Mouse (Mus musculus) stomach, embryonic 14.5 days (tissue): ENCODE results near the gene Tex30. TPM values are rescaled to one million over a fixed set of nuclear protein-coding genes. Genes with fewer than 3 reads are reported as not detected.

Experiments
- ATAC-seq: fragments of 200-750 bp; cut with Nextera tagmentation; 2 replicates; pipeline ENCODE4 v1.8.0; 2017; ENCODE audit warnings: low read depth, moderate TSS enrichment; ENCODE audit not compliant: insufficient number of reproducible peaks, insufficient read depth, low FRiP score
- H3K27ac ChIP-seq: fragments of 300-500 bp; sonication (generic); 2 replicates; pipeline ENCODE4 v1.5.1; 2014; ENCODE audit warnings: mild to moderate bottlenecking, low read length, moderate library complexity, mixed read lengths
- H3K27me3 ChIP-seq: fragments of 300-500 bp; sonication (generic); 2 replicates; pipeline ENCODE4 v1.6.1; 2014; ENCODE audit warnings: low read length, control low read depth, mixed read lengths; ENCODE audit not compliant: control insufficient read depth, insufficient read depth
- H3K36me3 ChIP-seq: fragments of 300-500 bp; sonication (generic); 2 replicates; pipeline ENCODE4 v1.6.1; 2014; ENCODE audit warnings: mild to moderate bottlenecking, control low read depth, low read length, moderate library complexity, mixed read lengths; ENCODE audit not compliant: control insufficient read depth, insufficient read depth
- H3K4me1 ChIP-seq: fragments of 300-500 bp; sonication (generic); 2 replicates; pipeline ENCODE4 v1.6.1; 2014; ENCODE audit warnings: low read length, control low read depth, mixed read lengths; ENCODE audit not compliant: control insufficient read depth, insufficient read depth
- H3K4me2 ChIP-seq: fragments of 300-500 bp; sonication (generic); replicated peaks from 2 replicates; pipeline ENCODE4 v1.6.1; 2014; ENCODE audit warnings: low read depth, low read length, control low read depth
- H3K4me3 ChIP-seq: fragments of 300-500 bp; sonication (generic); 2 replicates; pipeline ENCODE4 v1.5.1; 2014; ENCODE audit warnings: low read depth, low read length, control low read depth
- H3K9ac ChIP-seq: fragments of 300-500 bp; sonication (generic); replicated peaks from 2 replicates; pipeline ENCODE4 v1.6.1; 2014; ENCODE audit warnings: low read depth, mild to moderate bottlenecking, control low read depth, low read length, moderate library complexity, mixed read lengths
- H3K9me3 ChIP-seq: fragments of 300-500 bp; sonication (generic); 2 replicates; pipeline ENCODE4 v1.6.1; 2016; ENCODE audit warnings: low read depth, low read length, control low read depth; ENCODE audit not compliant: control insufficient read depth
- WGBS: fragments of 180-500 bp; shearing (Covaris S2); extraction: QIAGEN DNeasy Blood & Tissue Kit; methylation state at CpG from one replicate; pipeline ENCODE4 v1.1.7; 2014; 5-methylcytosine and 5-hydroxymethylcytosine counted together
- polyA plus RNA-seq: library from polyadenylated mRNA; unstranded; fragments of >200 nt; fragmentation: Nextera tagmentation; extraction: Ambion mirVana; gene quantifications from 2 replicates; pipeline ENCODE4 v1.2.1, GENCODE M21; 2014

The Tex30 gene
- polyA plus RNA-seq, result 73.4 and 77.6 TPM in 2 replicates

- H3K27ac ChIP-seq, result peak within 1 kb of the TSS; percentile 87
- peak within 1 kb of the TSS; percentile 62 for H3K4me2 ChIP-seq
- peak within 1 kb of the TSS; percentile 64 for H3K9ac ChIP-seq
- 0 out of 2 replicates have a peak, but pooled peaks cover 4% of the 10 kb centered on the region for H3K4me1 ChIP-seq
- no peaks in the 10 kb centered on the region for H3K9me3 ChIP-seq
- peaks cover 9% of the 10 kb centered on the region for H3K36me3 ChIP-seq
- H3K27me3 ChIP-seq, result no peaks in the 10 kb centered on the region
- peak within 1 kb of the TSS; percentile 76 for H3K4me3 ChIP-seq
- peak; percentile 98 for ATAC-seq
- under 1% methylated on average over 51 of the region's 55 CpGs for WGBS
Observed at GRCm38 (mm10) chr1:44102259-44102717, at the start of gene Tex30. Gene Tex30, minus strand, starts transcription at chr1:44102441.

GRCm38 (mm10) chr1:44148706-44149105, 46.5 kb upstream of the Tex30 start:
- 21% methylated on average over 6 of the region's 6 CpGs for WGBS
- Histone ChIP-seq H3K27me3 (no peaks in the 10 kb centered on the region), H3K4me3 (peak overlapping the region; percentile 82), H3K9me3 (no peaks in the 10 kb centered on the region), H3K4me2 (peak overlapping the region; percentile 67), H3K36me3 (peaks cover 4% of the 10 kb centered on the region; the same call in 1 of the 2 replicates), H3K4me1 (peaks cover 4% of the 10 kb centered on the region; the same call in 1 of the 2 replicates), H3K27ac (no peak overlapping the region), H3K9ac (peak overlapping the region; percentile 85)
- no peak for ATAC-seq

DNA sequence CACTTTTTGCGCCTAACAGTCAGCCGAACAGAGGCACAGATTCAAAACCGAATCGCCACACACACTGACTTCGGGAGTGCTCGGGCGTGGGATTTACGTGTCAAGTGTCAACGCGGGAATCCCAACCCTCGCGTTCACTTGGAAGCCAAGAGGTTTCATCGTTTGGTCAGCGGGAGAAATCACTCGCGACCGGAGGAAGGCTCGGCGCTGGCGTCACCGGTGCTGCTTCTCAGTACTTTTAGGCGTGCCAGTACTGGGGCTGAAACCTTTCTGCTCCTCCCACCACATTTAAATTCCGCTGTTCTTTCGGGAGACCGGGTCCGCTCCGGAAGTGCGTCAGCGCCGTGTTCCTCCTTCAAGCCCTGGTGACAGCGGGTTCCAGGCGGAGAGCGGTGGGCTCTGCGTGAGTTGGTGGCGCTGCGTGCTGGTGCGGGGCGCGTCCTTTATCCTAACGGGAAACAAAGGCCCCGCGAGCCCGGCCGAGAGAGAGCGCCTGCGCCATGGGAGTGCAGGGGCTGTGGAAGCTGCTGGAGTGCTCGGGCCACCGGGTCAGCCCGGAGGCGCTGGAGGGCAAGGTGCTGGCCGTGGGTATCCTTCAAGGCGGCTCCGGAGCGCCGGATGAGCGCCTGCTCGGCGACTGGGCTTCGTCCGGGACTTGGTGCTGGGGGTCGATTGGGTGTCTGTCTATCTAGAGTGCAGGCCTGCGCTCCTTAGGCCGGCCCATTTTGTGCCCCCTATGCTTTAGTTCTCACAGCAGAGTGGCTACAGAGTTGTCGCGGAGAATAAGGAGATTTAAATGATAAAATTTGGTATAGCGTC, 45.5 kb upstream of the Tex30 start, which contains the start of gene Ercc5:
Ercc5 (plus strand) TSS at position 182 of the 819 bp plus-strand sequence.
- Histone ChIP-seq H3K9ac (peak within 1 kb of the TSS; percentile 85), H3K27ac (peak within 1 kb of the TSS; percentile 95), H3K27me3 (no peaks in the 10 kb centered on the region), H3K4me3 (peak within 1 kb of the TSS; percentile 82), H3K4me2 (peak within 1 kb of the TSS; percentile 67), H3K36me3 (peaks cover 12% of the 10 kb centered on the region), H3K9me3 (no peaks in the 10 kb centered on the region), H3K4me1 (peaks cover 4% of the 10 kb centered on the region; the same call in 1 of the 2 replicates)
- ATAC-seq, result peak; percentile 94
- WGBS, result under 1% methylated on average over 66 of the region's 66 CpGs

DNA sequence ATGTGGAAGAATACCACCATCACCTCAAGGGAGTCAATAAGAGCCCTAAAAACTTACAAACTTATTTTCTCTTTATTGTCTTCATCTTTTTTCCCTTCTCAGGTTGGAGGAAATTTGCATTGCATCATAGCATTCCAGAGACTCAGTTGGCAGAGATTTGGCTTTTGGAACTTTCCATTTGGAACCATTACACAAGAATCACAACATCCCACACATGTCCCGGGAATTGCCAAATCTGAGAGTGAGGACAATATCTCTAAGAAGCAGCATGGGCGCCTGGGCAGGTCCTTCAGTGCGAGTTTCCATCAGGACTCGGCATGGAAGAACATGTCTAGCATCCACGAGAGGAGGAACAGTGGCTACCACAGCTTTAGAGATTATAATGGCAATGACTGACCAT, 40.5 kb upstream of the Tex30 start:
- Histone ChIP-seq H3K27ac (no peak overlapping the region), H3K9ac (no peak overlapping the region), H3K4me2 (no peak overlapping the region), H3K4me3 (no peak overlapping the region), H3K27me3 (no peaks in the 10 kb centered on the region), H3K9me3 (no peaks in the 10 kb centered on the region), H3K4me1 (no peaks in the 10 kb centered on the region), H3K36me3 (peaks cover 30% of the 10 kb centered on the region)
- no peak for ATAC-seq
- 89% methylated on average over 5 of the region's 5 CpGs for WGBS

DNA sequence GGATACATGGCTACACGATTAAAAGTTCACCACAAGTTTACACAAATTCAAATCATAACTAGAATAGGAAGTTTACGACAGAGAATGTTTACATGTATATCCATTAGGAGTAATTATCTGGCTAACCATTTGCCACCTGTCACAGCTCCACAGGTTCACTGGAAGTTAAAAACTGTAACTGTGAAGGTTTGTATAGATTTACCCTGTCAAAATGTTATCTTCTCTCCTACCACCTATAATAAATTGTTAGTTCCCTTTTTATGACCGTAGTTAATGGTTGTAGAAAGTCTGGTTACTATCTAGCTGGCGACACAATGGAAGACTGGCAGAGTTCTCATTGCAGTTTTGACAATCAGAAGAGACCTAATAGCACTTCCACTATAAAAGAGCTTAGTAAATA, 38.0 kb upstream of the Tex30 start:
- 34% methylated on average over 4 of the region's 4 CpGs for WGBS
- Histone ChIP-seq H3K9me3 (no peaks in the 10 kb centered on the region), H3K27me3 (no peaks in the 10 kb centered on the region), H3K4me3 (no peak overlapping the region), H3K4me1 (no peaks in the 10 kb centered on the region), H3K27ac (no peak overlapping the region), H3K9ac (no peak overlapping the region), H3K36me3 (peaks cover 38% of the 10 kb centered on the region), H3K4me2 (no peak overlapping the region)
- no peak for ATAC-seq

GRCm38 (mm10) chr1:44129929-44130581, 27.8 kb upstream of the Tex30 start:
- Histone ChIP-seq H3K4me2 (no peak overlapping the region), H3K36me3 (peaks cover 11% of the 10 kb centered on the region), H3K9me3 (no peaks in the 10 kb centered on the region), H3K9ac (no peak overlapping the region), H3K4me1 (no peaks in the 10 kb centered on the region), H3K27me3 (no peaks in the 10 kb centered on the region), H3K4me3 (no peak overlapping the region), H3K27ac (no peak overlapping the region)
- no peak for ATAC-seq
- WGBS, result 74% methylated on average over 4 of the region's 4 CpGs

DNA sequence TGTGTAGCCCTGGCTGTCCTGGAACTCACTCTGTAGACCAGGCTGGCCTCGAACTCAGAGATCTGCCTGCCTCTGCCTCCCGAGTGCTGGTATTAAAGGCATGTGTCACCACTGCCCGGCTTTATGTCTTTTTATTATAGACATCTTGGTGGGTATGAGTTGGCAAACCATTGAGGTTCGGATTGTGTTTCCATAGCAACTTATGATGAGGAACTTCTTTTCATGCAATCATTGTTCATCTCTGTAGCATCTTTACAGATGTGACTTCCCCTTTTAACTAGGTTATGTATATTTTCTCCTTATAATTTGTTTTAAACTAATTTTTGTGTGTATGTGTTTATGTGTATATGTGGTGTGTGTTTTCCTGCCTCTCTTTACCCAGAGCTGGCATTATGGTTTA, 23.3 kb upstream of the Tex30 start:
- ATAC-seq, result no peak
- H3K27me3 ChIP-seq, result no peaks in the 10 kb centered on the region
- no peak overlapping the region for H3K4me2 ChIP-seq
- no peak overlapping the region for H3K9ac ChIP-seq
- no peak overlapping the region for H3K4me3 ChIP-seq
- H3K4me1 ChIP-seq, result 0 out of 2 replicates have a peak, but pooled peaks cover 4% of the 10 kb centered on the region
- H3K9me3 ChIP-seq, result no peaks in the 10 kb centered on the region
- H3K27ac ChIP-seq, result no peak overlapping the region
- WGBS, result 90% methylated on average over 4 of the region's 4 CpGs
- H3K36me3 ChIP-seq, result peaks cover 7% of the 10 kb centered on the region

- no peak overlapping the region for H3K9ac ChIP-seq
- peaks cover 4% of the 10 kb centered on the region; the same call in 1 of the 2 replicates for H3K36me3 ChIP-seq
- 74% methylated on average over 3 of the region's 3 CpGs for WGBS
- no peak for ATAC-seq
- H3K4me3 ChIP-seq, result no peak overlapping the region
- H3K4me2 ChIP-seq, result no peak overlapping the region
- 0 out of 2 replicates have a peak, but pooled peaks cover 4% of the 10 kb centered on the region for H3K4me1 ChIP-seq
- H3K27me3 ChIP-seq, result no peaks in the 10 kb centered on the region
- H3K27ac ChIP-seq, result no peak overlapping the region
- H3K9me3 ChIP-seq, result no peaks in the 10 kb centered on the region
Observed at GRCm38 (mm10) chr1:44122256-44122655, 20.0 kb upstream of the Tex30 start.
